Mouse (Mus musculus) frontal cortex, postnatal 10 days (tissue): Measurements from ENCODE around the gene Adam15.

Experiments used
- DNase-seq, 2 experiments: peaks; one replicate each; pipeline ENCODE4 v3.0.0; 2022; ENCODE audit warnings: low spot score in 2 of 2, mixed read lengths in 1 of 2

Gene Adam15

DNA sequence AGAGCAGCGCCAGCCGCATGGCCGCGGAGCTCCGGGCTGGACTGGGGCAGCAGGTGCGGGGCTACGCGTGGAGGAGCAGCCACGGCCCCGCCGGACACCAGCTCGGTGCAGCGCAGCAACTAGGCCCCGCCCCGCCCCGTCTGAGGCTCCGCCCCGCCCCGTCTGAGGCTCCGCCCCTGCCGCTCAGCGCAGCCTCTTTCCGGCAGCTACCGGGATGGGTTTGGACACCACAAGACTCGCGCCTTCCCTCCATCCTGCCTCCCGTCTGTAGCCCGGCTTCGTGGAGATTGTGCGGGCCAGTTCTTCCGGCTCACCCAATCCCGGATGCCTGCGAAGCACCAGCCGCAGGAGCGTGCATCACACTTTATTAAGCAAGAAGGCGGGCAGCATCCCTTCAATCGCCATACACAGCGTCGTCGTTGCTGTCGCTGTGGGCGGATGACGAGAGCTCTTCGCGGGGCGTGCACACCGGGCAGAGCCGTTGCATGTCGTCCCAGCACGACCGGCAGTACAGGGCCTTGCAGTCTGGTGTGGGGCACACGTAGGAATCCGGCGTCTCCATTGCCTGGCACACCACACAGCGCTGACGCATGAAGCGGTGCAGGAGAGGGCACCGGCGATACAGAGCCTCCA is at the start of gene Adam15:
TSS of gene Adam15 (minus strand) at position 128 of the 633 bp plus-strand sequence.
- DNase-seq, result peak; percentile 83 to 86

DNA sequence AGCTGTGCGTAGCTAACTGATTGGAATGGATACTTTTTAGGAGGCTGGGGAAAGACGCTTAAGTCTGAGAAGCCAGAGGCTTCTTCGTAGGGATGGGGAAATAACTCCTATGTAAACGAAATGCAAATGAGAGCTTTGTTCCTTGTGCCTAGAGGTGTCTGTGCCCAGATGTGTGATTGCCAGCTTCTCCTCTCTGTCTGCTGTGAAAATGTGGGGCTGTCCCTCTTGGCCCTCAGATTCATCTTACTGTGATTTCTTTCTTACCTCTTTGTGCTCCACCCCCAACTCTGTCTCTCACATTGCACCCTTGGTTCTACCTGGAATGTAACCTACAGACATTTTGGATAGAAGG is 46.8 kb upstream of the Adam15 start:
- no peak for DNase-seq

GRCm38 (mm10) chr3:89395806-89396653 is 46.2 kb upstream of the Adam15 start:
- peak in 1 of 2 experiments; percentile 49 for DNase-seq

DNA sequence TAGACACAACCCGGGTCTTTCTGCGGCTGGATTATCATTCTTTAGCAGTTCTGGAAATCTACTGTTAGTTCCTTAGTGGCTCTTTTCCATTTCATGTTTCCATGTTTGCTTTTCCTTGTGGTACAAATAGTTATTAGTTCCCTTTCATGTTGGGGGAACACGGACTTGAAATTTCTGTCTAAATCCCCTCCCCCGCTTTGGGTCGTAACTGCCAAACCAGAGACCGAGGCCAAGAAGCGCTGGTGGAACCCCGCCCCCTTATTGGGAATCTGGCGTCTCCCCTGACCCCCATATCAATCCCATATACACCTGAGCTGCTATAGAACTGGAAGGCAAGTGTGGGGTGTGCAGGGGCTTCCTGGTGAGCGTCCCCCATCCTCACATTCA is 45.6 kb upstream of the Adam15 start:
- DNase-seq, result no peak

DNA sequence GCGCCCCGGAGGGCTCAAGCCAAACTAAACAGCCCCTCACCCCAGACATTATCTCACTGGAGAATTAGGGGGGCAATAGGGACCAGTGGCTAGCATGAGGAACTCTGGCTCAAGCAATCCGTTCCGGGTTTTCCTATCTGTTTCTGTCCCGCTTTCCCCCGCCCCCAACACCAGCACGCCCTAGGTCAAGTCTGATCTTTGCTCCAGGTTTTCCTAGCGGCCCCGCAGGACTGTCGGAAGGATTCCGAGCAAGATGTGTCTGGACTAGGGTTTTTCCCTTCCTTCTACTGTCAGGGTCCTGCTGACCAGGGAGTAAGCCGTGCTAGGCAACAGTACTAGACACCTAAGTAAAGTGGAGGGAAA is 45.1 kb upstream of the Adam15 start:
- peak; percentile 65 to 68 for DNase-seq

GRCm38 (mm10) chr3:89394006-89394893 is 44.5 kb upstream of the Adam15 start, which contains the start of gene Zbtb7b:
Gene Zbtb7b (minus strand): TSS chr3:89394776.
- DNase-seq, result peak; percentile 67 to 74

GRCm38 (mm10) chr3:89393605-89394004 is 43.8 kb upstream of the Adam15 start:
- peak; percentile 95 to 96 for DNase-seq

- no peak for DNase-seq
Observed at GRCm38 (mm10) chr3:89392871-89393311, 43.1 kb upstream of the Adam15 start.

DNA sequence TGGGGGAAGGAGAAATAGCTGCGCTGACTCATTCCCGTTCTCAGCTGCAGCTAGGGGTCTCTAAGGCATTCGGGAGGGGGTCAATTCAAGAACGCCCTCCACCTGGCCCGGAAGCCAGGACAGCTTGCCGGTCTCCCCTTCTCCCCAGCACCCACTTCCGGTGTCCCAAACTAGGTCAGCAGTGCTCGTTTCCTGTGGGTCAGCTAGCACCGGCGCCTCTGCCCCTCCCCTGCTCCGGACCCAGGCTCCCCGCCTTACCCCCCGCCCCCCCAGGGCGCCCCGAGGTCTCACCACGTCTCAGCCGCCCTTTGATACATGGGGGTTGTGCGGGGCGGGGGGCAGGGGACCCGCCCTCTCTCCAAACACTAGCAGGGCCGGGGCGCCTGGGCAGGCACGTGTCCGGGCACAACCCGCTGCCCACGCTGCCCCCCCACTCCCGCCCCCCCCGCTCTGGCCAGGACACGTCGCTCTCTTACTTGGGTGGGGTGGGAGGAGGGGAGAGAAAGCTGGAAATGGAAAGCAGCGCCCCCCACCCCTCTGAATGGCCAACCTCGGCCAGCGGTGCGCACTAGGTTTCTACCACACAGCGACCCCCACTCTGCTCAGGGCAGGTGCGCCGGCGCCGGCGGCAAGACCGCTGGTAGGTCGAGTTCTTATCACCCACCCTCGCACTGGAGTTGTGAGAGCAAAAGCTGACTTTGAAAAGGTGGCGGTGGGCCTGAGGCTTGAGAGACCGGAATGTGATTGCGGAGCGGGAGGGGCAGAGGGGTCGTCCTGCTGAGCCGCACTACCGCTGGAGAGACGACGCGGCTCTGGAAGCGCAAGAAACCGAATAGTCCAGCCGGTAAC is 42.1 kb upstream of the Adam15 start:
- DNase-seq, result no peak

GRCm38 (mm10) chr3:89390699-89391662 is 41.2 kb upstream of the Adam15 start:
- DNase-seq, result peak in 1 of 2 experiments; percentile 12

- peak in 1 of 2 experiments; percentile 12 for DNase-seq
Observed at GRCm38 (mm10) chr3:89390111-89390515, 40.3 kb upstream of the Adam15 start.

DNA sequence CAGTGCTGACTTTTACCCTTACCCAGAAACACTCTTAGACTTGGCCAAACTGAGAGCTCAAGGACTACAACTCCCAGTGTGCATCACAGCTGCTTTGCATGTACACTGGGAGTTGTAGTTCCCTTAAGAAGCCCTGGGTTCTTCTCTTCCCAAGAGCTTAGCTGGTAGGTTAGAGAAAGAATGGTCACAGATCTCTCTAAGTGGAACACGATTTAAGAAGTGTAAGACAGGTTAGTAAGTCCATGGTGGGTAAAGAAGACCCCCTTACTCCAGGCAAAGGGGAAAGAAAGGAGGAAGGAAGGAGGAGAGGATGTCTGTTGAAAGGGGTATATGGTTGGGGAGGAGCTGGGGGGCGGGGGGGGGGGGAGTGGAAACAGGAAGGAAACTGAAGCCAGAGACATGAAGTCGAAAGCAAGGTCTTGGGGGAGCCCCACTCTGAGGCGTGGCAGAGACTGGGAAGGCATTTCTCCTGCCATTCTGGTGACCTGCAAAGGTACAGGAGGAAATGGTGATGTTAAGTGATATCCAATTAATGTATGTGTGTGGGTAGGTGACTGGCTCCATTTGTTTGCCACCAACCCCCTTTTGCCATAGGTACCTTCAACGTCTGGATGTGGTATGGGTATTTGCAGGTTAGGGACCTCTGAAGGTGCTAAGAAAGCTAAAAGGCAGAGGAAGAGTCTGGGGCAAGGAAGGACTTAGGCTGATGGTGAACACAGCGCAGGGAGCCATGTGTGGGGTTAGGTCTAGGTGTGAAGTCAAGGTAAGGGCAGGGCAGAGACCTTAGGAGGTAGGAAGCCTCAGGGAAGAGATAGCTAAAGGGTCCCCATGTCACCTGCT is 39.3 kb upstream of the Adam15 start:
- no peak for DNase-seq

- peak in 1 of 2 experiments; percentile 59 for DNase-seq
Observed at GRCm38 (mm10) chr3:89388134-89388881, 38.5 kb upstream of the Adam15 start.

GRCm38 (mm10) chr3:89387632-89388031 is 37.8 kb upstream of the Adam15 start:
- DNase-seq, result no peak

- no peak for DNase-seq
Observed at GRCm38 (mm10) chr3:89386438-89387420, 36.9 kb upstream of the Adam15 start.

GRCm38 (mm10) chr3:89385451-89385850 is 35.7 kb upstream of the Adam15 start:
- DNase-seq, result no peak
